Mouse (Mus musculus) spleen, postnatal 4 days (tissue): ENCODE measurements at regions not wholly inside any gene's neighbourhood (a gene's known extent, or its start where the extent isn't known, plus 50 kb on each side); places are given as distances from the start of the nearest gene placed in this dataset.

Experiments
- DNase-seq, 2 experiments: peaks; one replicate each; pipeline ENCODE4 v3.0.0; 2022; ENCODE audit warnings: low spot score in 2 of 2

DNA sequence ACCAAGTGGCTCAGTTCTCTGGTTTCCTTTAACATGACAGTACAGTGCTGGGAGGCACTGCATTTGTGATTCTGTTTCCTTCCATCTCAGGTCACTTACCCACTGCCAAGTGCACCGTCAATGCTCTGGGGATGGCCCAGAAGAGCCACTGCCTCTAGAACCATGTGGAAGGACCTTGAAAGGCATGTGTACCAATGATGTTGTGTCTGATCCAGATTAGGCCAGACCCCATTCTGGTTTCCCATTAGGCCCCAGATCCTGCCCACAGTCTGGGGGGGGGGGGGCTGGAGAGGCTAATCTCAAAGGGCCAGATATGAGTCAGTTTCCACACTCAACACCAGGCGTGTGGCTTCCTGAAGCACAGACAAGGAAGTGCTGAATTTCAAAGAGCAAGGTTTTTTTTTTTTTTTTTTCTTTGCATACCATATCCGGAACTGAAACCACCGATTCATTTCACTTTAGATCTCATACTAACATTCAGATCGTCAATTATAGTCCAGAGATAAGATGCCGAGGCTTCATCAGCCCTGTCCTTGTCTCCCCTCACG lies 162.6 kb upstream of the Bcl6 start:
- peak in 1 of 2 experiments; percentile 18 for DNase-seq

DNA sequence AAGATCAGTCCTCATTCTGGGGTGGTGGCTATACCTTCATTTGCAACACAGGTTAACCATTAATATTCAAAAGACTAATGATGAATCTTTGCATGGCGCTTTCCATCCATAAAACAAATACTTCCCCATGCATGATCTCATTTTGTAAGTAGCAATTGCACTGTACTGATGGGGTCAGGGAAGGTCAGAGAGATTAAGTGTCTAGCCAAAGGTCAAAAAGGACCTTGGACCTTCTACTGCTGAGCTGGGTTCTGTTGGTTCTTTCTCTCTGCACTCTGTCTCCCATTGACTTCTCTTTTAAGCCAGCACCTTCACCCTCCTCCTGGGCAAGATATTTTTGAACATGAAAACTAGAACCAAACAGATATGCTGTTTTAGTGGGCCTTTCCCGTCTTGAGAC lies 161.9 kb upstream of the Bcl6 start:
- no peak for DNase-seq

DNA sequence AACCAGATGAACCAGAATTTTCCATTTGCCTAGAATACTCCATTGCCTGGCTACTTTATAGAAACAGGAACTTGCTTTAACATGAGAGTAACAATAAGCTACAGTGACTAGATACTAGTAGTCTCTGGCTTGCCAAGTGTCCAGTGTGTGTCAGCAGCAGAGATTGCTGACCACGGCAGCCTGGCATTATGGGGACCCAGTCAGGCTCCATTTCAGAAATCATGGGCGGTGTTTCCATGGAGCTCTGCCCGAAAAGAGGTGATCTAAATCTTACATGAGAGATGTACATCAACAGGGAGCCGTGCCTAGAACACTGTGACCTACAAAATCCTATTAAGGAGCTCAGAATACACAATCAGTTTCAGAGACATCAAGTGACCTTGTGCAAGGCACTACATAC lies 160.8 kb upstream of the Bcl6 start:
- DNase-seq = no peak

DNA sequence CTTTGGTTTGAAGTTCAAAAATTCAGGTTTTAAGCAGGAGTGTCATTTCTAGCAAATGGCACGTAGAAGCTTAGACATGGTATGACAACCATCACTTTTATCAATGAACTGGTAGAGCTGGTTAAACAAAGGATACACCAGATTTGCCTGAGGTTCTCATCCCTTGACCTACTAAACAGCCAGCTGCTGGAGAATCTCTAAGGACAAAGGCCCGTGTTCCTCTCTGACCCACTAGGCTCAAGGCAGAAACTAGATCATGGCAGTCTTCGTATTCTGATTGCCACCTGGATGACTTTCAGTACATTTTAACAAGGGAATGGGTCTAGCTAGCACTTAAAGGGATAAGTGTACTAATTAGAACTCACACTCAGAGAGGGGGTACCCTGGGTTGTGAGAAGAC lies 155.2 kb upstream of the Bcl6 start:
- no peak for DNase-seq

DNA sequence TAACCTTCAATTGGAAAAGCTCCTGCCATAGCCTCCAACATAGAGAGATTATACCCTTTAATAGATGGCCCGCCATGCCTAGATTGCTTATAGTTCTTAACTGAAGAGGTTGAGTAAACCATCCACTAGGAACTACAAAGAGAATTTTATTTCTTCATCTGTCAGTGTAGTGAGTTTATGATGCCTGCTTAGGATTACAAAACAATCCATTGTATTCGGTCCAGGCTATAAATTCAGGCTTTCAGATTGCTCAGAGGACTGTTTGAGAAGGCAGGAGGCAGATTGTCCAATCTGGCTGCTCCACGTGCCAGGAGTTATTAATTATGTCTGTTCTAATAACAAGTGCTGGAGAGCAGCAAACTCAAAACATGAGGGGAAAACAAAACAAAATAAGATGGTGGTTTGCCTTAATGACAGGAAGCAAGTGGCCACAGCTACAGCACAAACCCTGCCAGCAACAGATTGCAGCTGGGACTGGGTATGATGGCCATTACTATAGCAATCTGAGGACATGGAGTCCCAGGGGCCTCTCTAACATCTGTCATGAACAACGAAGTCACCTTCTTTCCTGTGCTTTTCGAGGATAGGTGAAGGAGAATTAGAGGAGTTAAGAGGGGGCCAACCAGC lies 154.4 kb upstream of the Bcl6 start:
- DNase-seq = peak in 1 of 2 experiments; percentile 24

DNA sequence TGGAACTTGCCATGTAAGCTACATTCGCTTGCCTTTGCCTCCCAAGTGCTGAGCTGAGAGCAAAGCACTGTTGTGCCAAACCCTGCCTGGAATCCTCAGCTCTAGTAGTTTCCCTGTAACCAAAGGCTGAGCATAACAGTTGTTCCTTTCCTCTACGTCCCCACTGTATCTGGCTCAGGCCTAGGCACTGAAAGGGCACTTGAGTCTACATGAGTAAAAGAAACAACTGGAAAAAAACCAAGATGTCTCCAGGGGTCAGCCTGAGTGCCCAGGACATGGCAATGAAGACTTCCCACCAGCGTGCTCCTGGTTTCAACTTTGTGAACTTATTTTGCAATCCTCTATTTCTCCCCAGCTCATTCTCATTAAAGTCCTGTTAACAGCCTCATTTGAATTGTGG lies 150.5 kb upstream of the Bcl6 start:
- DNase-seq = peak in 1 of 2 experiments; percentile 41

DNA sequence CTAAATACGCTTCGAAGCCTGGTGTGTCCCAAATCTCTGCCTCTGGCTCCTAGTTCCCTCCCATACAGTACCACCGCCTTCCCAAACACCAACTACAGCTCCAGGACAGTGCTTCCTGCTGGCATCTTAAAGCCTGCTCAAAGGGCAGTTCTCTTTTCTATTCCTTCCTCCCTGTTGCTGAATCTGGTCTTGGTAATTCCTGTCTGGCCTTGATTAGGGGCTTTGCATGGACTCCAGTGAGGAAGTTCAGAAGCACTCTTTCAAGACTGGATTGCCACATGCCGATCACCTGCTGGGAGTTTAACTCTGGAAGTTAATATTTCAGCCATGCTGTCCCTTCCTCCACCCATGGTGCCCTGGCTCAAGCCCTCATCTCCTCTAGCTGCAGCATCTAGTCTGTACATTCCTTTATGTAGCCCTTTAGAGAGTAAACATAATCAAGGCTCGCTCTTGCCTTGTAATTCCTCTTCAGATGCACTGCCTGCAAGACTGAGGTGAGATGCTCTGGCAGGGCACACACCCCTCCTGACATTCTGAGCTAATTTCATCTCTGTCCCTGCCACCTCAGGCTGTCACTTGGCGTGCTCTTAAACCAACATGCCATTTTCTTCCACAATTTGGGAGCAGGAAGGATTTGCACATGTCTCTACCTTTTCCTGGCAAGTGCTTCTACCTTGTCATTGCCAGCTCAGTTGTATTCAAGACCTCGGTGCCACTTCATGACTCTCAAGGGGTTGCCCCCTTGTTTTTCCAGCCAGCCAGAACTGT lies 148.8 kb upstream of the Bcl6 start:
- DNase-seq = peak in 1 of 2 experiments; percentile 54

DNA sequence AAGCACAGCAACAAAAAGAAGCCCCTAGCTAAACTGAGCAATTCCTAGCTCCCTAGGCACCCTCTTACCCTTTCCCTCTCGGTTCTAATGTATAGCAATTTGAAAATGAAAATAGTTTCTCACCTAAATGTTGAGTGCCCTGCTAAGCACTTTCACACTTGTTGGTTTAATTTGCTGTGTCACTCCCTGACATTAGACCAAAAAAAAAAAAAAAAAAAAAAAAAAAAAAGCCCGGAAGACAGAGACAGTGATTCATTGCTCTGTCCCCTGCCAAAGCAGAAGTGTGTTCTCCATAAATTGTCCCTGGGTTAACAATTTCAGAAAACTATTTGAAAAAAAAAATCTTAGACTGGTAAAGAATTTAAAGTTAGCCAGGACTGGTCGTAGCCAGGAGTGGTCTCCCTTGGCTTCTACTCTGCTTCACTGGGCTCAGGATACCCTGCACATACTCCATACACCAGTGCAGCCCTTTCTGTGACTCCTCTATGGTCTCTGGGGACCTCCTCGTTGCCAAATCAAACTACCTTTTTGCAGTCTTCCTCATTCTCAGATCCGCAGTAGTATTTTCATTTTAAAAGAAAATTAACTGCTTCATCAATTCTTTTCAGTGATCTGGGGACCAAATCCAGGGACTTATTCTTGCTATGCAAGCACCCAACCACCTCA lies 148.0 kb upstream of the Bcl6 start:
- peak in 1 of 2 experiments; percentile 46 for DNase-seq

DNA sequence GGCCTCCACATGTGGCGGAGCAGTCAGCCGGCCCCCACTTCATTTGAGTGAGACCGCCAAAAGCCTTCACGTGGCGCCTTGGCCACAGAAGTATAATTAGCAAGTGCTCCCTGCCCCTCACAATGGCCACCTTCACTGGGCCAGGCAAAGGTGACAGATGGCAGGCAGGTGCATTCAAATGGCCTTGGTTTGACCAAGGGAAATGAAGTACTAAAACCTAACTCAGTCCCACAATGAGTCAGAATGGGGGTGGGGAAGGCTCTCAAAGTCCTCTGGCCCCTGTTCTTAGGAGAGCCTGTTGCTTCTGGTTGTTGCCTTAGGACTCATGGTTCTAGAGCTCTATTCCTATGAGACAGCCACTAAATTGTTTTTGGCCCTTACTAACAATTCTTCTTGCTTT lies 147.2 kb upstream of the Bcl6 start:
- DNase-seq = peak in 1 of 2 experiments; percentile 48

DNA sequence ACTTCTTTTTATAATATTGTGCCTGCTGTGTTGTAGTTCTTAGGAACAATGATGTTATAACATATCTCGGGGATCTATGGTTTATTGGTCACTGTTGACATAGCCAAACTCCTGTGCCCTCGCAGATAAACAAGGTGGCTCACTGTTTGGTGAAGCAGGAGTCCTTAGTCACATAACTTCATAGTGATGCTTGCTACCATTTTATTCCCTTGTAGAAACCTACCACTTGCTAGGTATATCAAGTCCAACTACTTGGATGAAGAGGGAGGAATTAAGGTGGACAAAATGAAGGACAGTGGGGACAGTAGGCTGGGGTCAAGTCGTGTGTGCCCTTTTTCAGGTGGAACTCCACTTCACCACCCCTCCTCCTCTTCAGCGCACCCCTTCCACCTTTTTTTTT lies 146.7 kb upstream of the Bcl6 start:
- no peak for DNase-seq

DNA sequence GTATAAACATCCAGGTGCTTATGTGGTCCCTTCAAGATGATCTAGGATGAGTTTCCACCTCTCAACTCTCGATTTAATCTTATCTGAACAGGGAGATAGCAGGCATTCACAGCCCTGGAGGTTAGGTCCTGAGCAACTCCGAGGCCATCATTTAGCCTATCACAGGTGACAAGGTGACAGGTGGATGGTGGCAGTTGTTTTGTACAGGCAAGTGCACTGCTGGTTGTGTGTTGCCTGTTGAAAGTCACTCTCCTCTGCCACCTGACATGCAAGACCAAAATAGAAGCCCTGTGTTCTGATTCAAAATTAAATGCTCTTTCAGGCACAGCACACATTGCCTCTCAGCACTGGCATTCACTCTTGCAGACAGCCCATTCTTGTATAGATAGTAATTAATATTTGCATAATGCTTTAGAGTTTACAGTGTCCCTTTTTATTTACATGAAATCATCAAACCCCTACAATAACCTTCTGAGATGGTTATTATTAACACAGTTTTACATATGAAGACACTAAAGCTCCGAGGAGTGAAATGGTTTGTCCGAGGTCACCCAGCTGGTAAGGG lies 145.9 kb upstream of the Bcl6 start:
- DNase-seq = no peak

DNA sequence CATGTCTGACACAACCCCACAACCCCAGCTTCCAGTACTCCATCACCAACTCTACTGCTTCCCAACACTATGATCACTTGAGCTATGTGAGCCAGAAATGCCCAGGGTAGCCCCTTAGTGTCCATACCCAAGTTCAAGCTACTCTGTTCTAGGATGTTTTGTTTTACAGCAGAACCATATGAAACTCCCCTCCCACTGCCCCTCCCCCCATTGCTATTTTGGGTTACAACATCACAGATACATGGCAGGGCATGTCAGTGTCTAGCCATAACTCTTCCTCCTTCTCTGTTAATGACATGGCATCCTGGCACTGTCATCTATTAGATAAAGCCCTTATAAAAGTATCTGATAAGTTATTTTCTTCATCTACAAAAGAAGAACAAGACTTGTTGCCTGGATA lies 142.0 kb upstream of the Bcl6 start:
- no peak for DNase-seq

DNA sequence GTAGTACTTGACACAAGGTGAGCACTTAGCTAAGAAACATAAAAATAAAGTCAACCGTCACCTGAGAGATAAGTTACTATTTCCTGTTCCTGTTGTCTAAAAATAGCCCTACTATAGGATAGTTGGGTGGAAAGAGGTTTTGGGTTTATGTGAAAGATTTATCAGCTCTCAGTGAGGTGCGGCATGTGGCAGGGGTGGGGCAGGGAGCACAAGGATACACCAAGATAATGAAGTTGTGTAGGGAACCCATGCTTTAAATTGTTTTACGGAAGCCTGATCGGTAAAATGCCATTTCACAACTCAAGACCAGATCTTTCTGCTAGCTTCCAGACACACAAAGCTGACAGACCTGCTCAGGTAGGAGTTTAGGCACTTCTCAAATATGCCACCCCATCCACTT lies 141.0 kb upstream of the Bcl6 start:
- no peak for DNase-seq

DNA sequence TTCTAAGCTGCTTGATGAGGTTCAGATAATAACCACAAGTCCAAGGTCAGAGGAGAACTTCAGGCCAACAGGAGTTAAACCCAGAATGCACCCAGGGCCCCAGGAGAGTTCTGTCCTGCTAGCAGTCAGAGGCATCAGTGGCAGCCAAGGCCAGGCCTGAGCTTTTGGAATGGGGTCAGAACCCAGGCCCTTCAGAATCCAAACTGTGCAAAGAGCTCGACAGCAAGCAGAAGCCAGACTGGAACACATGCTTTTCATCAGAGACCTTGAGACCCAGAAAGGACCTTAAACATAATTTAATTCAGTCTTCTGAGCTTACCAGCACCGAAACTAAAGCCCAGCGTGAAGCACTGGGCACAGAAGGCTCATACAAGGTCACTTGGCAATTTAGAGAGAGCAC lies 139.9 kb upstream of the Bcl6 start:
- DNase-seq = peak in 1 of 2 experiments; percentile 47

DNA sequence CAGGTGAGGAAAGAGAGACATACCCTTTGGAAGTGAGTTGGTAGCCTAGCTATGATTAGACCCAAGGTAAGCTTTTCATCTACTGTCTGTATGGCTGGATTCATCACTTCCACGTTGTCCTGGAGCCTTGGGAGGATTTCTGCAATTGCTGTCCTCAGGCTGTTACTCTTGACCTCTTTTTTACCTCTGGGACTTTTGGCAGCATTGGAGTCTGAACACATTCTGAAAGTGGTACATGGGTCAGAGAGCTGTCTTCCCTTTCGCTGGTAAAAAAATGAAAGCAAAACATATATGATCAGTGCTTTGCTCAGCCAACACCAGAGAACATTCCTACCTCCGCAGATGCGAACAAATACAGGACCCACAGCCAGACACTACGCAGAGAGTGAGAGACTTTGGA lies 136.1 kb upstream of the Bcl6 start:
- no peak for DNase-seq

DNA sequence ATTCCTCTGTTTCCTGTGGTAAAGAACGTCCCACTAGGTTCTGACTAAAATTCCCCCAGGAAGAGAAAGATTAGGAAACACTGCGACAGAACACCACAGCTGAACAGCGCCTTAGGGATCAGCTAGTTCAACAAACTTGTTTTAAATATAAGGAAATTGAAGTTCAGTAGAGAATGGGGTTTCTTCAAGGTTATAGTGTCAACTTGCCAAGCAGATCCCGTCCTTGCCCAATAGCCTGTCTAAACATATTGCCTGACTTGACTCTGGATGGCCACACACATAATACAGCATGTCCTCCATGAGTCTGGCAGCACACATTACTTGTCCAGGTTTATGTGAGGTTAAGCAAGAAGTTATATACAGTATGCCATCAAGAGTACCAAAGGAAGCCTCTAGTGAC lies 135.4 kb upstream of the Bcl6 start:
- no peak for DNase-seq

DNA sequence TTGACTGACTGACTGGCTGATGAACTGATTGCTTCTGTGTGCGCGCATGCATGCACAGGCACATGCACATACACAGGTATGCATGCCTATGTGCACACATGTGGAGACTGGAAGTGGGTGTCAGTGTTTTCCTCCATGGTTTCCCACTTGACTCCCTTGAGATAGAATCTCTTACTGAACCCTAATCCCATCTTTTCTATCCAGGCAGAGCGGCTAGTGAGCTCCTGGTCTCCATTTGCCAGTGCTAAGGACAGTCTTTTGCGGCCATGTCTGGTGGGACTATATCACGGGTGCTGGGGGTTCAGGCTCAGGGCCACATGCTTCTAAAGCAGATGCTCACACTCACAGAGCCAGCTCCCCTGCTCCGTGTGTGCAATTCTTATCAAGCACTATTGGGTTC lies 133.0 kb upstream of the Bcl6 start:
- peak in 1 of 2 experiments; percentile 50 for DNase-seq

DNA sequence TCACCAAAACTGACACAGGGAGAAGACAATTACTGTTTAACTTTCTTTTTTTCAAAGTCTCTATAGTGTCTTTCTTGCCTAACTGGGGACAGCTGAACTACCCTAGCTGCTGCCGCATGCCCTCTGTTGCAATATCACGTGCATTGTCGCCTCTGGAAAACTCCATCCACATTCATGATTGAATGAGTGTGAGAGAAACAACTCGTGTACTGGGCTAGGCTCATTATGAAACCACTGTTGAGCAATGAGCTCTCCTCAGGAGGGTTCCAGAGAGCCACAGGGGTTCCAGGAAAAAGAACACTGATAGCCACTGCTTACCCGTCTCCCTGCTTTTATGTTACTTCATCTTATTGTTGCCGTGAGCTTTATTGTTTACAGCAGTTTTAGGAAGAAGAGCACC lies 132.2 kb upstream of the Bcl6 start:
- DNase-seq = no peak

DNA sequence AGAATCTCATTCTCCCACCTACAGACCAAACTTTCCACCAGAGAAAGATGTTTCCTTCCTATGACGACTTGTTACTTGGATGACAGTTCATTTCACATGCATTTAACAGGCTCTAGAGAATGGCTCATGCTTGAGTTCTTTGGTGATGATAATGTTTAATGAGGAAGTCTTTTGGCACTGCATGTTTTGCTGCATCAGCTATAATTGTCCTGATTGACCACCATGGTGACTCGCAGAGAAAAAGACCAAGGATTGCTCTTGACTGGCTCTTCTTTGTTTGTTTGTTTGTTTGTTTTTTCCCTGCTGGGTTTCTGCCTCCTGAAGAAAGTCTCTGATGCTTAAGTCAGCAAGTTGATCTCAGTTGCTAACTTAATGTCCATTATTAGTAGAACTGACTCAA lies 129.8 kb upstream of the Bcl6 start:
- no peak for DNase-seq

DNA sequence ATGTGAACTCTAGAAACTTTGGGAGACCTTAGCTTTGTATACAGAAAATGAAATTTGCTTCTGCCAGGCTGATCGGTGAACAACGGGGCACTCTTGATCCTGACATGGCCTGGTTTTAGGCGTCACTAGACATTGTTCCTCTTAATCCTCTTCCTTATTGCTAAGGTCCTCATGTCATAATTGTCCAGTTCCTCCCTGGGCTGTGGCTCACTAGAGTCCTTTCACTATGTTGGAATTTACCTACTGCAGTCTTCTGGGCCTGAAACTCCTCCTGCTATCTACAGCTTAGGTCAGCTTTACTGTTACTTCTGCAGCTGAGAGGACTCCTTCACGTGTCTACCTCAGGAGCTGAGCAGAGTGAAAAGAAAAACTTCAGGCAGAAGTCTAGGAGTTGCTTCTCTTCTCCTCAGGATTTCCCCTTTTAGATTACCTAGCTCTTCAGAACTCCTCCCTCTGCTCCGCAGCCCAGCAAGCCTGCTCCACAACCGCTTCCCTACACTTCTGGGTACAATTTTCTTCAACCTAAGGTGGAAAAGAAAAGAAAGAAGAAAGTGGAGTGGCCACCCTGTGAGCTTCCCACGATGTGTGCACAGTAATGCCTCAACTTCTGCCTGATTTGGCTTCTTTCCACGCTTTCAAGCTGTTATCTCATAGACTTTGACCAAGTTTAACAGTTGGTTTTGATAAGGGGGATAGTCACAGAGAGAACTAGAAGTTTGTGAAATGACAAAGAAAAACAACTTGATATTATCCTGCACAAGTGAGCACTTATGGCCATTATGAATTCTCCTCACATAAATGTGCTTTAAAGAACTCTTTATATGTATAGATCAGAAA lies 114.4 kb upstream of the Bcl6 start:
- no peak for DNase-seq

DNA sequence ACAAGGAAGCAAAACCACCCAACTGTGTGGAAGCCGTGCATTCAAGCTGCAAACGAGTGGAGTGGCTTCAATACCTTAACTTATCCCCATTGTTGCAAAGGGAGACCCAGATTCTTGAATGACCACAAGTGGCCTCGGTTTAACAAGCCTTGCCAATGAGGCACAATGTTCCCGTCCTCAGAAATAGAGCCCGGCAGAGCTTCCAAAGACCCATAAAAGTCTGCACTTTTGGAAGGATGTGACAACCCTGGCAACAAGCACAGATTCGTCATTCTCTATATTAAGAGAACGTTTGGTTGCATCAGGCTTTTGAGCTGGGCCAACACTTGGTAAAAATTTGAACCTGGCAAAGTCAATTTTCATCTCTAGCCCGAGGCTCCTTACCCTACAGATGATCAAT lies 108.9 kb upstream of the Bcl6 start:
- DNase-seq = no peak

DNA sequence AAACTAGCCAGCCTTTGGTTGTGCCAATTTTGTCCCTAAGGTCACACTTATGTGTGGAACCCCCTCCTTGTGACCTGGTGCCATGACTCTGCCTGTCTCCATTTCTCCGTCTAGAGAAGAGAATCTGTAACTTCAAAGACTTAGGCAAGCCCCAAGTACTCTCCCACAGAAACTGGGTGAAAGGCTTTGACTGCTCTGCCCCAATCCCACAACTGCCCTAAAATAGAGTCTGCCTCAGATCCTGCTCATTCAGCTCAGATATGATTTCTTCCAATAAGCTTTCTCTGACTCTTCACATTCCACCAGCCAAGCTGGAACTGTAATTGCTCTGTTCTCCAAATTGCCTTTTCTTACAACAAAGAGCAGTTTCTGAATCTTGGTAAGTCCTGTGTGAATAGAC lies 107.4 kb upstream of the Bcl6 start:
- DNase-seq = peak in 1 of 2 experiments; percentile 25
